In genomic region chr11:64435546-64436411, GRCm38 (mm10) we compare ENCODE assay signal across 8 mouse cellular contexts. TPM values are rescaled to one million over a fixed set of nuclear protein-coding genes. Genes with fewer than 3 reads are reported as not detected.
DNase-seq lines count a peak whose midpoint lies in the region; ATAC-seq and TF ChIP-seq lines count a peak whose summit lies in the region.

No protein-coding gene starts in this region.

- no peak for TF ChIP-seq POLR2A in spleen, adult 2 months (IDR thresholded peaks at IDR 0.05; ENCODE audit: low read depth, low read length)
- TF ChIP-seq POLR2A in kidney, adult 2 months (IDR thresholded peaks at IDR 0.05; ENCODE audit: low read depth, low read length): no peak

- H3K4me3 ChIP-seq in spleen, adult 2 months (ENCODE audit: extremely low read depth, insufficient read depth, insufficient read length): peak overlapping the region; percentile 41
- peak overlapping the region; percentile 81 for H3K4me3 ChIP-seq in heart, embryonic 10.5 days
- H3K4me3 ChIP-seq in kidney, adult 2 months (ENCODE audit: insufficient read depth, low read depth, low read length): peak overlapping the region; percentile 51
- peak overlapping the region; percentile 60 for H3K4me3 ChIP-seq in neural tube, embryonic 13.5 days

- no peaks in the 10 kb centered on the region for H3K9me3 ChIP-seq in heart, embryonic 10.5 days
- no peaks in the 10 kb centered on the region for H3K9me3 ChIP-seq in neural tube, embryonic 13.5 days

- peak overlapping the region; percentile 92 for H3K4me2 ChIP-seq in neural tube, embryonic 13.5 days

- TF ChIP-seq CTCF in spleen, adult 2 months (IDR thresholded peaks at IDR 0.05; ENCODE audit: extremely low read depth, insufficient read depth, insufficient read length, insufficient replicate concordance): no peak
- no peak for TF ChIP-seq CTCF in kidney, adult 2 months (conservative IDR thresholded peaks at IDR 0.05; ENCODE audit: insufficient read depth, insufficient read length, low read depth, low read length)

- H3K9ac ChIP-seq in neural tube, embryonic 13.5 days: peak overlapping the region; percentile 77

- 2% methylated on average over 81 of the region's 81 CpGs for WGBS in spleen, adult 2 months
- under 1% methylated on average over 79 of the region's 81 CpGs for WGBS in heart, embryonic 10.5 days
- 1% methylated on average over 81 of the region's 81 CpGs for WGBS in kidney, adult 2 months
- WGBS in neural tube, embryonic 13.5 days: under 1% methylated on average over 80 of the region's 81 CpGs

- H3K27ac ChIP-seq in spleen, adult 2 months (ENCODE audit: insufficient read depth, low read length): peak overlapping the region; percentile 48
- H3K27ac ChIP-seq in heart, embryonic 10.5 days: peak overlapping the region; percentile 91
- H3K27ac ChIP-seq in kidney, adult 2 months (ENCODE audit: insufficient read depth, low read depth, low read length): peak overlapping the region; percentile 18
- H3K27ac ChIP-seq in neural tube, embryonic 13.5 days (replicated peaks): peak overlapping the region; percentile 59

- ATAC-seq in neural tube, embryonic 13.5 days (ENCODE audit: low read depth): peak; percentile 82

- peaks cover 13% of the 10 kb centered on the region for H3K27me3 ChIP-seq in spleen, adult 2 months (ENCODE audit: control insufficient read depth, insufficient read depth, low read length)
- H3K27me3 ChIP-seq in heart, embryonic 10.5 days (ENCODE audit: insufficient read depth, poor library complexity, severe bottlenecking): peaks cover 45% of the 10 kb centered on the region
- H3K27me3 ChIP-seq in kidney, adult 2 months (replicated peaks; ENCODE audit: control insufficient read depth, insufficient read depth, low read length): no peaks in the 10 kb centered on the region; the same call in none of the 2 replicates
- peaks cover 28% of the 10 kb centered on the region for H3K27me3 ChIP-seq in neural tube, embryonic 13.5 days

- DNase-seq in spleen, adult 2 months (ENCODE audit: low read depth in 1 of 2, low spot score in 2 of 2): no peak
- DNase-seq in spleen, adult 12 weeks (ENCODE audit: low spot score): no peak
- peak; percentile 75 for DNase-seq in embryo, embryonic 9.5 days (ENCODE audit: extremely low spot score)
- DNase-seq in heart, embryonic 10.5 days (ENCODE audit: low spot score): peak; percentile 79
- peak; percentile 5 for DNase-seq in kidney, adult 2 months
- peak; percentile 6 to 8 for DNase-seq in lung, adult 18-20 months
- no peak for DNase-seq in cerebellum, adult 18-20 months

- peaks cover 2% of the 10 kb centered on the region; the same call in 1 of the 2 replicates for H3K4me1 ChIP-seq in spleen, adult 2 months (ENCODE audit: control insufficient read depth, insufficient read depth, insufficient read length)
- H3K4me1 ChIP-seq in heart, embryonic 10.5 days: peaks cover 19% of the 10 kb centered on the region
- H3K4me1 ChIP-seq in kidney, adult 2 months (ENCODE audit: control insufficient read depth, insufficient read depth, low read length): no peaks in the 10 kb centered on the region
- peaks cover 25% of the 10 kb centered on the region for H3K4me1 ChIP-seq in neural tube, embryonic 13.5 days (replicated peaks)

- H3K36me3 ChIP-seq in spleen, adult 2 months (ENCODE audit: control insufficient read depth, insufficient read depth, low read length): no peaks in the 10 kb centered on the region
- H3K36me3 ChIP-seq in heart, embryonic 10.5 days: no peaks in the 10 kb centered on the region
- no peaks in the 10 kb centered on the region for H3K36me3 ChIP-seq in kidney, adult 2 months (ENCODE audit: control insufficient read depth, insufficient read depth, low read length)
- H3K36me3 ChIP-seq in neural tube, embryonic 13.5 days: no peaks in the 10 kb centered on the region

RNA-seq across cellular contexts. Expression of gene Hs3st3a1, which starts 0.6 kb away (rescaled TPM):
- 3.8 and 7.0 TPM in 2 replicates for polyA plus RNA-seq in spleen, adult 2 months (2012; rRNA removed)
- 1.3 and 2.9 TPM in 2 replicates for polyA plus RNA-seq in heart, embryonic 10.5 days (2016; fragmentation: Nextera tagmentation; extraction: Ambion mirVana)
- polyA plus RNA-seq in kidney, adult 2 months (2012; rRNA removed): 1.4 and 1.5 TPM in 2 replicates
- polyA plus RNA-seq in neural tube, embryonic 13.5 days (2015; fragmentation: Nextera tagmentation; extraction: Ambion mirVana): 0.98 and 1.5 TPM in 2 replicates

RNA-seq across cellular contexts. Expression of gene F930015N05Rik, which starts 0.7 kb away (rescaled TPM):
- polyA plus RNA-seq in spleen, adult 2 months (2012; rRNA removed): 1.2 and 1.6 TPM in 2 replicates
- 0.62 and 2.6 TPM in 2 replicates for polyA plus RNA-seq in heart, embryonic 10.5 days (2016; fragmentation: Nextera tagmentation; extraction: Ambion mirVana)
- polyA plus RNA-seq in kidney, adult 2 months (2012; rRNA removed): 0.27 and 0.34 TPM in 2 replicates
- 1.5 and 1.9 TPM in 2 replicates for polyA plus RNA-seq in neural tube, embryonic 13.5 days (2015; fragmentation: Nextera tagmentation; extraction: Ambion mirVana)

Comparison
In these comparisons a context has a peak if more than half of its experiments do, and no peak if none do; other contexts are left out.
1. DNase-seq: peak in embryo, embryonic 9.5 days (single experiment), heart, embryonic 10.5 days (single experiment), kidney, adult 2 months (single experiment) and lung, adult 18-20 months (2 of 2); none in spleen, adult 2 months (0 of 2), spleen, adult 12 weeks (single experiment) and cerebellum, adult 18-20 months (0 of 2).
2. H3K27ac ChIP-seq: peak in every context shown above with its lines; median percentile 91 in heart, embryonic 10.5 days; 59 in neural tube, embryonic 13.5 days; 48 in spleen, adult 2 months; 18 in kidney, adult 2 months.
3. Peak in every context shown above with its lines, with median percentiles within 50 percentile points of each other: H3K4me3 ChIP-seq.